Mouse (Mus musculus): ENCODE results near the gene Uba52.

Uba52 gene

DNA sequence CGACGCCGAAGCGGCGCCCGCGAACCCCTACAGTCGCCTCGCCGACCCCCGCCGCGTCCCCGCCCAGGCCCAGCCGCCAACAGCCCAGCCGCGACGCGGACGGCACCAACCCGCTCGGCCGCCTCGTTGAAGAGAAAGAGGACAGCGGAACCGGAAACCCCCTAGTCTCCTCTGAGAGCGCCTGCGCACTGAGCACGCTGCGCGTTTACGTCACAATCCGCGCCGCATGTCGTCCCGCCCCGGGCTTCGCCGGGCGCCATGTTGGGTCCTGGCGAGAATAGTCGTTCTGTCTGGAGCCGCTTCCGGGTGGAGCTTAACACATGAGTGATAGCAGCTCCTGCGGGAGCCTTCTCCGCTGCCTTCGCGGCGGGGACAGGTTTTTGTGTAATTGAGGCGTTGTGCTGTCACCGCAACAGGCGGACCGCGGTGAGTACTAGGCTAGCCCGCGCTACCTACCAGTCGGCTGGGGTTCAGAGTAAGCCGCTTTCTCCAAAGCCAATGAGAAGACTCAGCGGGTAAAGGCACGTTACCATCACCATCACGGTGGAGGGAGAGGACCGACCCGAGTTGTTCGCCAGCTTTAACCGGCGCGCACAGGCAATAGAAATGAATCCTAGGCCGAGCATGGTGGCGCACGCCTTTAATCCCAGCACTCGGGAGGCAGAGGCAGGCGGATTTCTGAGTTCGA lies at the start of gene Uba52:
Uba52 (minus strand) TSS at position 574 of the 688 bp plus-strand sequence.
- peak; percentile 94 for DNase-seq (ENCODE audit: low read depth, low spot score)

DNA sequence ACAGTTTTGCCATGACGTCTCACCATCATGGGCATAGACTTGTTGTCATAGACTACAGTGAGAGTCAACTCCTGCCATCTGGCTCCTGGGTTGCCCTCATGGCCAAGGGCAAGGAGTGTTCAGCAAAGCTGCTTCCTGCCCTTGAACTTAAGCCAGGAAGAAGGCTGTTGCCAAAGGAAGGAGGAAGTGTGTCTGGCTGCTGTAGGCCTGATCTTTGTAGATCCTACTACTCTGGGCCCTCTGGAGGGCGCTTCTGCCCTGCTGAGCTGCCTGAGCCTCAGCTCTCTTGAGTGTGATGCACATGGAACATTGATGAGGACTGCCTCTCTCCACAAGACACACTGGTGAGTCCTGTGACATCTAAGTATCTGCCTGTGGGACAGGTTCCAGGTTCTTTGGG lies 49.5 kb upstream of the Uba52 start:
- no peak for DNase-seq (ENCODE audit: low read depth, low spot score)

DNA sequence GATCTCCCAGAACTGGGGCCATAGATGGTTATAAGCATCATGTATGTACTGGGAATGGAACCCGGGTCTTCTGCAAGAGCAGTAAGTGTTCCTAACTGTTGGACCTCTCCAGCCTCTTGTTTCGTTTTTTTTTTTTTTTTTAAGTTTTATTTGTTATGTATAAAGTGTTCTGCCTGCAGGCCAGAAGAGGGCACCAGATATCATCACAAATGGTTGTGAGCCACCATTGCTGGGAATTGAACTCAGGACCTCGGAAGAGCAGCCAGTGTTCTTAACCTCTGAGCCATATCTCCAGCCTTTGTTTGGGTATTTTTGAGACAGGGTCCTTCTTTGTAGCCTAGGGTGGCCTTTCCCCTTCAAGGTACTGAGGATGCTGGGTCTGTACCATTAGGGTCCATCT lies 48.4 kb upstream of the Uba52 start:
- DNase-seq (ENCODE audit: low read depth, low spot score): no peak

DNA sequence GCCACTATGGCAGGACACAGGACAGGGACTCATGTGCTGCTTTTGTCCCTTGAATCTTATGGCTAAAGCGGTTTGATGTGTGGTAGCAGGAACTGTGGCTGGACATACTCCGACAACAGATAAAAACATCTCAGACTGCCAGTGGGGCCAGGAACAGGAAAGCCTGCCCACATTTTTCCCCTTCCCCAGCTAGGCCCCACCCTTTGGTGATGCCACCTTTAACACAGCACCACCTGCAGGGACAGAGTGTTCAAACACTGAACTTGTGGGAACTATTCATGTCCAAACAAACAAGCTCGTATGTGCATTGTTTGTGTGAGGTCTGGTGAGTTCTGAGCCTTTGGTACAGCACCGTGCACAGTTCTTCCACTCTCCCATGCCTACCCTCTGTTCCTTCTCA lies 47.7 kb upstream of the Uba52 start:
- DNase-seq (ENCODE audit: low read depth, low spot score): no peak

DNA sequence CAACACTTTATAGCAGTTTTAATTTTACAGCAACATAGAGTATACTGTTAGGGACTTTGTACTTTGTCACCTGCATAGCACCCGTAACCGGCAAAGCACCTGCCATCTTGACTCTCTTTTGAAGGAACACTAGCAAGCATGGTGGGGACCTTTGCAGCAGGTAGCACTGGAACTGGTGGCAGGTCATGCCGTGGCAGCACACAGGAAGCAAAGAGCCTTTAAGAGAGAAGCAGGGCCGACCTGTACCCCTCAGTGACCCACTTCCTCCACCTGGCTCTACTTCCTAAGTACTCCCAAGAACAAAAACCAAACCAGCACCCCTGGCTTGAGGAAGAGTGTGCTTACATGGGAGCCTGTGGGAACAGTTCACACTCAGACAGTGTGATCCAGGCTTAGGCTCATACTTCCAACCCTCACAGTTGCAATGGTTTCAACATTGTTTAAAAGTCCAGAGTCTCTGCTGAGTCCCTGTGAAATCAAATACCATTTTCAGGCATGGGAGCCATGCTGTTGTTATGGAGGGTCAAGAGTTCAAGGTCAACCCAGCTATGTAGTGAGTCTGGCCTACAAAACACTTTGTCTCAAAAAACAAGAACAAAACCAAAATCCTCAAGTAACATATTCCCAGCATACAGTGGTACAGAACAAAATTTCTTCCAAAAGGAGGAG lies 44.6 kb upstream of the Uba52 start:
- DNase-seq (ENCODE audit: low read depth, low spot score): no peak

DNA sequence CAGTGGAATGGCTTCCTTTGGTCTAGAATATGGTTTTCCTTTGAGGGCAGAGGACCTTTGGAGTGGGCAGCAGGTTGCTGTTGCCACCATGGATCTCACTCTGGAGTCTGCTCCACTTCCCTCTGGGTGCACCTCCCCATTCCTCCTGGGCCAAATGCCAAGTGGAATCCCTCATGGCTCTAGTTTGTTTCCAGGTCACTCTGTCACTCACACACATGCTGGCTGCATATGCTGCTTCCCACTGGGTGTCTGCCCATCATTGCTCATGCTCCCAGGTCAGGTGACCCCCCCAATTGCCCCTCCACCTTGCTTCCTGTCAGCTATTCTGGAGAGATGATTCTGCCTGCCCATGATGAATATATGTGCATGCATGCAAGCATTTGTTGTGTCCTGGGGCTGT lies 43.1 kb upstream of the Uba52 start:
- no peak for DNase-seq (ENCODE audit: low read depth, low spot score)

DNA sequence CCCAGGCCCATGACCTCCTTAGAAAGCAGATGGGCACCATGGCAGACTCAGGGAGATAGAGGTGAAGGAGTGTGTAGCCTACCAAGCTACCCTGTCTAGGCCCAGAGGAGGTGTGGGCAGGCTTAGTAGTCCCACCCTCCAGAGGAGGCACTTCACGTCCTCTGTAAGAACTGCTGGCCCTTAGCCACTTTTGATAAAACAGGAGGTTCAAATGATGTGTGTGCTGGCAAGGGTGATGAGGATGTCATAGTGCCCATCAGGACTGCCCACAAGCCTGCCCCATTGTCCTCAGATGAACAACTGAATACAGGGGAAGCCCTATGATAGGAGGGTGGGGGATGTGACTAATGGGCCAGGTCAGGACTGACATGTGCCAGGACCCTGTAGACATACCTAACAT lies 42.2 kb upstream of the Uba52 start:
- DNase-seq (ENCODE audit: low read depth, low spot score): no peak

DNA sequence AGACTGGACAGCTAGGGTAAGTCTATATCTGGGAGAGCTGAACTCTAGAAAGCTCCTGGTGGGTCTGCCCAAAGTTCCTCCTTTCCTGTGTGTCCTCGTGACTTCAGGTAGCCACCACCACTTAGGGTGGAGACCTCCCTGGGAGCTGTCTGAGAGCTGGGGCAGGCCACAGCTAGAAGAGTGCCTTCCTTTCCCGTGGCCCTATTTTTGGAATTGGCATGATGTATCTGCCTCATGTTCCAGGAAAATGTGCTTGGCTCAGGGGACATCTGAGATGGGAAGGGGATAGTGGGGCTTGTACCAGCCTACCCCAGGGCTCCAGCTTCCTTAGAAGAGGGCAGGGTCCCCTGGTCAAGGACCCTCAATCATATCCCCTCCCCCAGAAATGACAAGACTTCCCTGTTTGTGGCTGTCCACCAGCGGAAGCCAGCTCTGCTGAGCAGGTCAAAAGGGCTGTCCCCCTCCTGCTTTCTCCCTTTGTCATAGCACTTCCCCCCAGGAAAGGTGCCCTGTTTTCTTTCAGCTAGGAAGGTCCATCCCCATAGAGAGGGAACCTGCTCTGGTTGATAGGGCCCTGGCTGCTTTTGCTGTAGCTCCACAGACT lies 41.1 kb upstream of the Uba52 start:
- no peak for DNase-seq (ENCODE audit: low read depth, low spot score)

DNA sequence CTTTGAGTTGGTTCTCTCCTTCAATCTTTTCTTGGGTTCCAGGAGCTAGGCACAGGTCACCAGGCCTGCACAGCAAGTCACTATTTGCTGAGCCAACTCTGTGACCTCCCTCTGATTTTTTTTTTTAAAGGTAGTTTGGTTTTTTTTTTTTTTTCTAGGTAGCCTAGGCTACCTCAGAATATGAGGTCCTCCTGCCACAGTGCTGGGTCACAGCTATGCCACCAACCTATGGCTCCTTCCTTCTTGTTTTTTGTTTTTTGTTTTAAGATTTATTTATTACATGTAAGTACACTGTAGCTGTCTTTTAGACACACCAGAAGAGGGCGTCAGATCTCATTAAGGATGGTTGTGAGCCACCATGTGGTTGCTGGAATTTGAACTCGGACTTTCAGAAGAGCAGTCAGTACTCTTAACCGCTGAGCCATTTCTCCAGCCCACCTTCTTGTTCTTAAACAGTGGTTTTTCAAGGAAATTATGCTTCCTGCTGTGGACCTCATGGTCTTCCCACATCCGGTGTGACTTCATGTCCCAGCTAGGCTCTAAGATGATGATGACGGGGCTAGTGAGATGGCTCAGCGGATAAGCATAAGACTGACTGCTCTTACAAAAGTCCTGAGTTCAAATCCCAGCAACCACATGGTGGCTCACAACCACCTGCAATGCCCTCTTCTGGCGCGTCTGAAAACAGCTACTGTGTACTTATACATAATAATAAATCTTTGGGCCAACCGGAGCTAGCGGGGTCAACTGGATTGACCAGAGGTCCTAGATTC lies 39.0 kb upstream of the Uba52 start:
- no peak for DNase-seq (ENCODE audit: low read depth, low spot score)

DNA sequence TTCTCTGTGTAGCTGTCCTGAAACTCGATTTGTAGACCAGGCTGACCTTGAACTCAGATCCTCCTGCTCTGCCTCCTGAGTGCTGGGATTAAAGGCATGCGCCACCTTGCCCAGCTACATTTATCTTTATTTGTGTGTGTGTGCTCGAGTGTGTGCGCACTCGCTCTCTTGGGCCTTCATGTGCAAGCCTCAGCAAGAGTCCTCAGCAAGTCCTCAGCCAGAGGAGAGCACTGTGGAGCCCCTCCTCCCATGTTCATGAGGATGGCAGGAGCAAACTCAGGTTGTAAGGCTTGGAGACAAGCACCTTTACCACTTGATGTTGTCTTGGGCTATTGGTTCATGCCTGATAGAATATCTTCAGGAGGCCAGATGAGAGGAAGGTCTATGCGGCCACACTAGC lies 37.2 kb upstream of the Uba52 start:
- DNase-seq (ENCODE audit: low read depth, low spot score): no peak

DNA sequence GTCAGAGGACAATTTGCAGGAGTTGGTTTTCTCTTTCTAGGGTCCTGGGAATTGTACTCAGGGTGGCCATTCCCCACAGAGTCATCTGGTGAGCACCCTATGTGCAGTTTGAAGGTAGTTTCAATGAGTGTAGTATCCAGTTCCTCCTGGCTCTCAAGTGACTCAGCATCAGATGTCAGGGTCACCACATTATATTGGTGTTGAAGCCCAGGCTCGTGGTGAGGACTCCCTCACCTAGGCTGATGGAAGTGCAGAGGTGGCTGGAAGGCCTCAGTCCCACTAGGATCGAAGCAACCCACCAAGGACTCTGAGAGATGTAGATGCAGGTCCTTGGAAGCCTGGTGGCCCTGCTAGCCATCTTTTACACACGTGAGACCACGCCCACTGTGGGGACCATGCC lies 35.8 kb upstream of the Uba52 start:
- no peak for DNase-seq (ENCODE audit: low read depth, low spot score)

DNA sequence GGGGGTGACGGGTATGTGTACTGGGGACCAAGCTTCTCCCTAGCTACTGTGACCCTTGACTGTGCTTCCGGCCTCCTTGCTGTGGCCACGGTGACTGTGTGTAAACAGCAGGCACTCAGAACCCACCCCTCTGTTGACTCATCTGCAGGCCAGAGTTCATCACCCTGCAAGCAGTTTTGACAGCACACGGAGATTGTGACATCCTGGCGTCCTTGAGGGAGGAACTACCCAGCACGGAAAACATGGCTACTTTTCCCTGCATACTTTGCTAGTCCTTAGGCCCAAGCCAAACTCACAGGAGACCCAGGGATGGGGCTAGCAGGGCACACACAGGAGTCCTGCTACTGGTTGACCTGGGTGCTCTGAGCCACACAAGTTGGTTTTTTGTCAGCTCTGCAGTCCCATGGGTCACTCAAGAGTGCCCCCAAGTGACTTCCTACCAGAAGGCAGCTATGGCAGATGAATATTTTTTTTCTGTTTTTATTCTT lies 33.6 kb upstream of the Uba52 start:
- no peak for DNase-seq (ENCODE audit: low read depth, low spot score)

DNA sequence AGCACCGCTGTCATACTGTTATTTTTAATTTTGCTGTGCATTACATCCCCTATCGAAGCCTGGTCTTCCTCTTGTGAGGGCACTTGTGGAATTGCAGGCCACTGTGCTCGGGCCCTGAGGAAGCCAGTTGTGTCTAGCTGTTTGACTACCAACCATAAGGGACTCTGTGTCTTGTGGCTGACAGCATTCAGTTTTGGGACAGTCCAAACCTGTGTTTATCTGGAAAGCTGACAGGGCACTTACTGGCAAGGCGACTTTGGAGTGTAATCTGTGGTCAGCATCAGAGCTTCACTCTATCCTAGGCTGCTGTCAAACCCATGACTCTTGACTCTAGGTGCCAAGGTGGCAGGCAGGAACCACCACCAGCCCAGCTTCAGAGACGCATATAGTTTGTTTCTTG lies 30.5 kb upstream of the Uba52 start:
- no peak for DNase-seq (ENCODE audit: low read depth, low spot score)

DNA sequence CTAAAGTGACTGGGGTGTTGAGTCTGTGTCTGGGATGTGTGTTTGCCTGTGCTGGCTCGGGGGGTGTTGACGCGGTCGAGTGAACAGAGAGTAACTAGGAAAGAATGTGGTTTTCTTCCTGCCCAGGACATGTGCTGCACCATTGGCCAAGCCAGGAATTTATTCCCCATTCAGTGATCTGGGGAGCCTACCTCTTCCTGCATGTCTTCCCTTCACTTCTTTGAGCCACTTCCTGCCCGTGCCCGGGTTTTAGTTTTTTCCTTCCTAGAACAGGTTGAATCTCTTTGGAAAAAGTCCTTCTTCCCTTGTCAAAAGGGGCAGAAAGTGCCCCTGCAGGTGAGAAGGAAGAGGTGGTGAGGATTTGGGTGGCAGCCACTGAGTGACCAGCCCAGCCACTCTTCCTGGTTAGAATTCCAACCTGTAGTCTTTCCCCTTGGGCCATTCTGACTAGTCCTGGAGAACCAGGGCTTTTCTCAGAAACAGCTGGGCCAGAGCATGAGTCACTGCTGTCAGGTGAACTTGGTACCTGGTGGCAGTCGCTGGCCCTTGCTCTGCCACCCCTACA lies 30.0 kb upstream of the Uba52 start:
- no peak for DNase-seq (ENCODE audit: low read depth, low spot score)

DNA sequence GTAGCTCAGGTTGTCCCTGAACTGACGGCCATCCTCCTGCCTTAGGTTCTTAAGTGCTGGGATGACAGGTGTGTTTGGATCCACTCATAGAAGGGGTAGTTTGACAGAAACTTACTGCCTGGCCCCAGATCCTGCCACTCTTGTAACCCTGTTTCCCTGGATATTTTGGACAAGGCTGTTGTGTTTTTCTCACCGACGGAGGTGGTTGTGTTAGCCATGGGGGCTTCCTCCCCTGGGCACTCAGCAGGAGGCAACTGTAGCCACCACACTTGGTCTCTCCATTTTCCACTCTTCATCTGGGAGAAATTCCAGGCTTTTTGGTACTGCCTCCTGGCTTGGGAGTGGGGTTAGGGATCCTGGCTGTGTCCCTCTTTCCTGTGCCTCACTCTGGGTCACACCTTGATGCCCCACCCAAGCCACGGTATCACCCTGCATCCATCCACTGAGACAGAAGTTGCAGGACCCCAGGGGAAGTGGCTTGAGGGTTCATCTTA lies 29.5 kb upstream of the Uba52 start:
- DNase-seq (ENCODE audit: low read depth, low spot score): no peak

DNA sequence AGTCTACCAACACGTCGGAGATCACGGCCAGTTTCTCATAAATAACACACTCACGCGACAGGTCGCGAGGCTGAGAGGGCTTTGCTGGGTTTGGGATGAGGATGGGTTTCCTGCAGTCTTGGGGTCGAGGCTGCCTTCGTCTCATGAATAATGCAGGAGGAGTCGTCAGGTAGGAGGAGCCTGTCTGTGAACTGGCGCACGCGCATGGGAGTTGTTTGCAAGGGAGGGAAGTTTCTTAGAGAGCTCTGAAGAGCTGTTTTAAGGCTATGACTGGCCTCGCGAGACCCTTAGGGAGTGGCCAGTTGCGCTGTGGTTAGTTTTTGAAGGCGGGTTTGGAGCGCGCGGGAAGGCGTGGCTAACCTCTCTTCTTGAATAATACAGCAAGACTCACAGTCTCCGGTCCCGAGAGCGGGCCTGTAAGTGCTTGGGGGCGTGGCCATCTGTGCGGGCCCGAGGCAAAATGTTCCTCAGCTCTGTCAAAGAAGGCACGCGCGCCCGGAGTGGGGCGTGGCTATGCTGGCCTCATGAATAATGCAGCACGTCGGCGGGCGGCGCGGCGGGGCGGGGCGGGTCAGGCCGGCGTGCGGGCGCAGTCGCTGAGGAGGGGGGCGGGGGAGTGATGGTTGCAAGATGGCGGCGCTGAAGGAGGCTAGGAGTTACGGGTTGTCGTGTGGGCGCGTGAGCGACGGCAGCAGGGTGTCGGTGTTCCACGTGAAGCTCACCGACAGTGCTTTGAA lies 28.6 kb upstream of the Uba52 start, which contains the start of gene Ell:
Ell (plus strand) TSS at position 381 of the 737 bp plus-strand sequence.
- peak; percentile 99 for DNase-seq (ENCODE audit: low read depth, low spot score)

DNA sequence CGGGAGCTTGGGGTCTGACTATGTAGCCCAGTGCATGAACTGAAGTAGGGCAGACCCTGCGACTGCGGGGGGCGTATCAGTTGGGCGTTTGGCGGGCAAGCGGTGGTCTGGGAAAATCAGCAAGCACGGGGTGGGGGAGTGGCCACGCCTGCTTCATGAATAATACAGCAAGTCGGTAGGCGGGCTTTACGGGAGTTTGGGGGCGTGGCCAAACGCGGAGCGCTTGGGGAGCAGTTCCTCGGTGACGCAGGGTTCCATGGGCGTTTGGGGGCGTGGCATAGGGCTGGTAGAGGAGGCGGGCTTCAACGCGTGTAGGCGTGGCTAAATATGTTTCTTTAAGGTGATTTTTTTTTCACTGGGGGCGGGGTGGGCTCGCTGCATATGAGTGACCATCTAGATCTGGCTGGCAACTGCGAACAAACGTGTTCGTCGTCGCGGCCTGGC lies 28.1 kb upstream of the Uba52 start:
- DNase-seq (ENCODE audit: low read depth, low spot score): peak; percentile 99

DNA sequence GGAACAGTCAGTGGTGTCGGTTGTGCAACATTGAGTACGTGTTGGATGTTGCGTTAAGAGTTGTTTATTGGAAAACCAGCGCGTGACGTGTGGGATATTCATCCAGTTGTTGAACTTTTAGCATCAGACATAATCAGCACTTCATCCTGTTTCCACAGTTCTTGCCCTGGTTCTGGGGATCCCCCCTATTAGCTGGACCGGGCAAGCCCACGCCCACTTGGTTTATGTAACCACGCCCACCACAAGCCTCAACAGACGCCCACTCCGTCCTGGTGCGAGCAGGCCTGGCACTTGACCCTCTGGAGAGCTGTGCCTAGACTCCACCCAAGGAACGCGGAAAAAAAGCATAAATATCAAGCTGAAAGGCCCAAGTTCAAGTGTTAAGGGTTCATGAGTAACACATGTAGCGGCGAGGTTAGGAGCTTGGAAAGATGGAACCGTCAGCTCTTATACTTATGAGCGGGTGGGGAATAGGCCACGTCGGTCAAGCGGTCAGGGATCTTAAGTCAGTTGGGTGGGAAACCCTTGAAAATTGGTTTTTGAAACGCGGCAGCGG lies 27.5 kb upstream of the Uba52 start:
- no peak for DNase-seq (ENCODE audit: low read depth, low spot score)

DNA sequence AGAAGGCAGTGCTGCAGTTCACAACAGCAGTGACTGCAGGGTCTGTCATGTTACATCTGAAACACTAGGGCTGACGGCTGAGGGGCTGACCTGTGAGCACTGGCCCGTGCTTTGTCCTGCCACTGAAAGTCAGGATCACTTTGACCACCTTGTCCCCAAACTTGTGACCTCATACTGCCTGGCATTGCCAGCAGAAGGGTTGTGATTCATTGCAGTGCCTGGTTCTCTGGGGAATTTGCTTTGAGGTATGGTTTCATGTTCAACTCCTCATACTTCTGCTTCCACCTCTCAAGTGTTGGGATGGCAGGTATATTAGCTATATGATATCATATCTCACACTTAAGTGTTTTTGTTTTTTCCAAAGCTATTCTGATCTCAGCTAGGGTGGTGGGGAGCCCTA lies 25.1 kb upstream of the Uba52 start:
- no peak for DNase-seq (ENCODE audit: low read depth, low spot score)

DNA sequence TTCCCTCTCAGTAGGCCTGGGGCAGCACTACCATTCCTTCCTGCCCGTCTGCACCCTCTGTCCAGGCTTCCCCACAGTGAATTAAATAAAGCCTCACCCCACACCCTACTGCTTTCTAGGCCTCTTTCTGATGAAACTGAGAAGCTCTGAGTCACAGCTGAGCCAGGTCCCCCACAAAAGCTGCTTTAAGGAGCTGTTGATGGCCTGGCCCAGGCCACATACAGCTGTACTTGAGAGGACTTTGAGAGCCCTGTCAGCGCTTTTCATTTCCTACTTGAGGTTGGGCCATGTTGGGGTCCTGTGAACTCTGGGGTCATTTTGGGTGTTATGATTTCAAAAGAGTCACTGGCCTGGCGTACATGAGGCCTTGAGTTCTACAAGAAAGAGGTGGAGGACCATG lies 24.6 kb upstream of the Uba52 start:
- no peak for DNase-seq (ENCODE audit: low read depth, low spot score)

DNA sequence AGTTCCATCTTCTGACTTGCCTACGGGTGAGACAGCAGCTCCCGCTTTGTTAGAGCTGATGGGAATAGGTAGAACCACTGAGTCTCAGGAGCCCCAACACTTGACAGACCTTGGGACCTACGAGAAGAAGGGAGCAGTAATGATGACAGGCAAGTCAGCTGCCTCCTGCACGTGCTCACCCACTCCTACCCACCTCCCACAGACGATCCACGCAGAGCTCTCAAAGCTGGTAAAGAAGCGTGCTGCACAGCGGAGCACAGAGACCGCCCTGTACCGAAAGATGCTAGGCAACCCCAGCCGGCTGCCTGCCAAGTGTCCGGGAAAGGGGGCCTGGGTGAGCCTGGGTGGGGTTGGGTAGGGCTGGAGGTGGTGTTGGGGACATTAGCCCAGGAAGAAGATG lies 23.7 kb upstream of the Uba52 start:
- no peak for DNase-seq (ENCODE audit: low read depth, low spot score)
